Mouse (Mus musculus) midbrain, postnatal 0 days (tissue): ENCODE data around the gene Mog. TPM values are rescaled to one million over a fixed set of nuclear protein-coding genes. Genes with fewer than 3 reads are reported as not detected.

Experiments
- ATAC-seq: fragments of 200-750 bp; cut with Nextera tagmentation; 2 replicates; pipeline ENCODE4 v1.8.0; 2017; ENCODE audit warnings: moderate number of reproducible peaks, mild to moderate bottlenecking, moderate TSS enrichment, moderate library complexity; ENCODE audit not compliant: low FRiP score
- DNase-seq: peaks from one replicate; pipeline ENCODE4 v3.0.0-alpha.2; 2015; ENCODE audit warnings: low spot score
- H3K27ac ChIP-seq: fragments of 300-500 bp; sonication (generic); 2 replicates; pipeline ENCODE4 v1.5.1; 2014; ENCODE audit warnings: low read depth, mild to moderate bottlenecking, low read length, mixed read lengths
- H3K27me3 ChIP-seq: fragments of 300-500 bp; sonication (generic); 2 replicates; pipeline ENCODE4 v1.6.1; 2014; ENCODE audit warnings: low read length, control low read depth, mixed read lengths; ENCODE audit not compliant: insufficient read depth
- H3K36me3 ChIP-seq: fragments of 300-500 bp; sonication (generic); 2 replicates; pipeline ENCODE4 v1.6.1; 2014; ENCODE audit warnings: low read length, control low read depth, mixed read lengths; ENCODE audit not compliant: insufficient read depth
- H3K4me1 ChIP-seq: fragments of 300-500 bp; sonication (generic); 2 replicates; pipeline ENCODE4 v1.6.1; 2014; ENCODE audit warnings: mild to moderate bottlenecking, control low read depth, antibody characterized with exemption, low read length, mixed read lengths; ENCODE audit not compliant: insufficient read depth
- H3K4me2 ChIP-seq: fragments of 300-500 bp; sonication (generic); 2 replicates; pipeline ENCODE4 v1.6.1; 2014; ENCODE audit warnings: low read depth, mild to moderate bottlenecking, low read length, mixed read lengths; ENCODE audit not compliant: poor library complexity, severe bottlenecking
- H3K4me3 ChIP-seq: fragments of 300-500 bp; sonication (generic); 2 replicates; pipeline ENCODE4 v1.5.1; 2014; ENCODE audit warnings: low read depth, mild to moderate bottlenecking, low read length, moderate library complexity
- H3K9ac ChIP-seq: fragments of 300-500 bp; sonication (generic); replicated peaks from 2 replicates; pipeline ENCODE4 v1.6.1; 2014; ENCODE audit warnings: mild to moderate bottlenecking, low read length, moderate library complexity, mixed read lengths; ENCODE audit not compliant: poor library complexity, severe bottlenecking
- H3K9me3 ChIP-seq: fragments of 300-500 bp; sonication (generic); 2 replicates; pipeline ENCODE4 v1.6.1; 2016; ENCODE audit warnings: low read length, control low read depth
- CTCF ChIP-seq: IDR thresholded peaks from 2 replicates; pipeline ENCODE4 v1.5.1; 2016; ENCODE audit warnings: antibody characterized with exemption, mild to moderate bottlenecking
- WGBS: fragments of 180-500 bp; shearing (Covaris S2); extraction: QIAGEN DNeasy Blood & Tissue Kit; methylation state at CpG from one replicate; pipeline ENCODE4 v1.1.7; 2014; 5-methylcytosine and 5-hydroxymethylcytosine counted together
- polyA plus RNA-seq: library from polyadenylated mRNA; unstranded; fragments of >200 nt; fragmentation: Nextera tagmentation; extraction: Ambion mirVana; gene quantifications from 2 replicates; pipeline ENCODE4 v1.2.1, GENCODE M21; 2015
- total RNA-seq: library from RNA; depleted of rRNA; stranded (reverse); fragments of >200 nt; gene quantifications from 2 replicates; pipeline ENCODE4 v1.2.3, GENCODE M21; 2014

Gene Mog
- total and polyA plus RNA-seq, 2 experiments from 2014 or later: 0.95 TPM; not detected in 1

DNA sequence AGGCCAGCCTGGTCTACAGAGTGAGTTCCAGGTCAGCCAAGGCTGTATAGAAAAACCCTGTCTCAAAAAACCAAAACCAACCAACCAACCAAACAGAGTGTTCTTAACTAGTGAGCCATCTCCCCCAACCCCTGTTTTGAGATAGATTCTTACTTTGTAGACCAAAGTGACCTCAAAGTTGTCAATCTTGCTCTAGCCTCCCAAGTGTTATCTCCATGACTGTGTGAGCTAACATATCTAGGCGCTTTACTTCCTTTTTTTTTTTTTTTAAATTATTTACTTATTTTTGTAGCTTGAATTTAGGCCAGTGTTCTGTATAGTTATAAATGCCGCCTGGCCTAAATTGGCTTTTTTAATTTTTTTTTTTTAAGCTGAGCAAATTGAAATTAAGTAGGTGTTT is 42.8 kb upstream of the Mog start:
- Histone ChIP-seq H3K27me3 (no peaks in the 10 kb centered on the region), H3K36me3 (peaks cover 81% of the 10 kb centered on the region), H3K4me3 (no peak overlapping the region), H3K27ac (no peak overlapping the region), H3K4me2 (no peak overlapping the region), H3K9ac (no peak overlapping the region), H3K4me1 (no peaks in the 10 kb centered on the region), H3K9me3 (no peaks in the 10 kb centered on the region)
- TF ChIP-seq CTCF: no peak
- DNase-seq (no peak), ATAC-seq (no peak)
- WGBS: 99% methylated on average over 2 of the region's 2 CpGs

DNA sequence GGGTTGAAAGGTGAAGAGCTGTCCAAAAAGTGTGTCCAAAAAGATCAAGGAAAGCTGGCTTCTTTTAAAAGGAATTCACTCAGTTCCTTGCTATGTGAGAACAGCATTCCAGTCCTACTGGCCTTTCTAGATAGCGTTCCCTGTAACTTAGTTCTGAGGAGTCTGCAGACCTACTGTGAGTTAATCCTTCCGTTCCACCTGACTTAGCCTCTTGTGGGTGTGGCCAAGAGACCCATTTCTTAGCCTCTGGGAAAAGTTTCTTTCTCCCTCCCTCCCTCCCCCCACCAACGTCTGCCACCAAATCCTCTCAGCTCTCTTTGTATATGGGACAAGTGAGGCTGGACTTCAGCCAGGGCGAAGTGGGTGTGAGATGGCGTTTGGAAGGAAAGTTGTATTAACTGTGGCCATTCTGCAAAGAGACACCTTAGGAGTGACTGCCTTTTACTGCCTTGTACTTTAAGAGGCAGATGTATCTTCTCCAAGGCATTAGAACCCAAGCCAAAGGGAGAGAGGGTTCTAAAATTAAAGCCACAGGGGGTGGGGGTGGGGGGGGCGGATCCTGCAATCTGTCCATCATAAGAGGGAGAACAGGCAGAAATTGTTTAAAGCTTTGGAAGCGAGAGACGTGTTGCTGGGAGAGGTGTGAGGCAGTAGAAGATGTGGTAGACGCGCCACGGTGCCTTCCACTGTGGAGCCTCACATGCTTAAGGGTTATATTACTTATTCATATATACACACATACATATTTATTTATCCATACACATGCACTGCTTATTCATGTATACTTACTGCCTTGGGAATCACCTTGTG is 40.7 kb upstream of the Mog start:
- Histone ChIP-seq H3K9ac (no peak overlapping the region), H3K27ac (no peak overlapping the region), H3K4me1 (no peaks in the 10 kb centered on the region), H3K4me3 (no peak overlapping the region), H3K27me3 (no peaks in the 10 kb centered on the region), H3K36me3 (peaks cover 78% of the 10 kb centered on the region), H3K4me2 (no peak overlapping the region), H3K9me3 (no peaks in the 10 kb centered on the region)
- WGBS: 51% methylated on average over 11 of the region's 11 CpGs
- no peak for TF ChIP-seq CTCF
- DNase-seq (no peak), ATAC-seq (0 out of 2 replicates have a peak, but pooled peaks have one; percentile 41)

DNA sequence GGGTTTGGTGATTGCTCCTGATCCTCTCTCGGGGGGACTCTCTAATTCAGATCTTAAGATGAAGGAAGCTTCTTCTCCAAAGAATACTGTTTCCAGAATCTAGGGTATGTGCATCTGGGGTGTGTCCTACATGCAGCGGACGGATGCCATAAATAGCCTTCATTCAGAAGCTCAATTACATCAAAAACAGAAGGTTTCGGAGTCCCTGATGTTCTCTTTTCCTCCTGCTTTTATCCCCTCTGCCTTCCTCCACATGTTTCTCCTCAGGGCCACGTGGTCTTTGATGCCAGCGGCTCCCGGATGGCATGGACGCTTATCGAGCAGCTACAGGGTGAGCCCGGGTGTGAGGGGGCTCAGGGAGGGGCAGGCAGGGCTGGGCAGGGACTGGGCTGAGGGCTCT is 39.9 kb upstream of the Mog start:
- WGBS: 53% methylated on average over 10 of the region's 10 CpGs

DNA sequence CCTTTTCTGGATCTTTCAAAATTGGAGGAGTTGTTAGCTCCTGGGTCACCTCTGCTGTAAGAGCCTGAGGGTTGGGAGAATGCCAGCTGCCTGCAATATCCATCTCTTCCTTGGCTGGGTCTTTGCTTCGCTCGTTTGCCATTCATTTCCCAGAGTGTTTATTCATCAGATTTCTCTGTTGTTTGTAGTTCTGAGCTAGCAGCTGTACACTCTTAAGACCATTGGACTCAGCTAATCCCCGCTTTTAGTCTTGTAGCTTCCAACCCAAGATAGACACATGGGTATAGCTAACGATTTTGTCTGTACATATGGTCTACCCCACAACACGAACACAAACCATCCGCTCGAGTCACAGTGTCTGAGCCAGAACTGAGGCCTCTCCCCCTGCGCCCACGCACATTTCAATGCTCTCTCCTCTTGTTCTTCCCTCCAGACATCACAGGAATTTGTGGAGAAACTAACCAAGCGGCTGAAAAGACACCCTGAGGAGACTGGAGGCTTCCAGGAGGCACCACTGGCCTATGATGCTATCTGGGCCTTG is 39.0 kb upstream of the Mog start:
- H3K27me3 ChIP-seq: no peaks in the 10 kb centered on the region
- no peaks in the 10 kb centered on the region for H3K9me3 ChIP-seq
- H3K4me2 ChIP-seq: no peak overlapping the region
- DNase-seq (no peak), ATAC-seq (no peak)
- H3K4me3 ChIP-seq: no peak overlapping the region
- peaks cover 69% of the 10 kb centered on the region for H3K36me3 ChIP-seq
- no peak overlapping the region for H3K27ac ChIP-seq
- TF ChIP-seq CTCF: no peak
- whole genome bisulfite sequencing: 75% methylated on average over 10 of the region's 10 CpGs
- no peak overlapping the region for H3K9ac ChIP-seq
- no peaks in the 10 kb centered on the region for H3K4me1 ChIP-seq

More for the DNA sequence above, 39.9 kb upstream of the Mog start:
- TF ChIP-seq CTCF: no peak
- no peaks in the 10 kb centered on the region for H3K27me3 ChIP-seq
- H3K9ac ChIP-seq: no peak overlapping the region
- H3K4me1 ChIP-seq: no peaks in the 10 kb centered on the region
- no peak overlapping the region for H3K4me3 ChIP-seq
- H3K9me3 ChIP-seq: no peaks in the 10 kb centered on the region
- ATAC-seq: no peak
- no peak for DNase-seq
- H3K4me2 ChIP-seq: no peak overlapping the region
- H3K36me3 ChIP-seq: peaks cover 78% of the 10 kb centered on the region
- no peak overlapping the region for H3K27ac ChIP-seq

DNA sequence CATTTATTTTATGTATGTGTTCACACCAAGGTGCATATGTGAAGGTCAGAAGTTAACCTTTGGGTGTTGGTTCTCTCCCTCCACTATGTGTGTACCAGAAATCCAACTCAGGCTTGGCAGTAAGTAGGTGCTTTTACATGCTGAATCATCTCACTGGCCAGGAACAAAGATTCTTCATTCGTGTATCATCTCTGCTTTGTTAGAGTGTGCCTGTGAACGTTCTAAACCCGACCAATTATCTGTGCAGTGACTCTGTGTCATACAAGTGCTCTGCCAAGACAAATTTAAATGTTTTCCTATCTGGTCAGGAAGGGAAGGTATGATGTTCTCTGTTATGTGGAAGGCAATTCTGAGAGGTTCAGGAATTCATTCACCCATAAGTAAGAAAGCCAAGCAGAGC is 38.2 kb upstream of the Mog start:
- H3K4me2 ChIP-seq: no peak overlapping the region
- WGBS: 73% methylated on average over 3 of the region's 3 CpGs
- no peaks in the 10 kb centered on the region for H3K9me3 ChIP-seq
- no peak for DNase-seq
- no peaks in the 10 kb centered on the region for H3K4me1 ChIP-seq
- peaks cover 67% of the 10 kb centered on the region for H3K36me3 ChIP-seq
- no peaks in the 10 kb centered on the region for H3K27me3 ChIP-seq
- H3K4me3 ChIP-seq: no peak overlapping the region
- no peak for TF ChIP-seq CTCF
- no peak for ATAC-seq
- no peak overlapping the region for H3K9ac ChIP-seq
- no peak overlapping the region; the same call in 1 of the 2 replicates for H3K27ac ChIP-seq

DNA sequence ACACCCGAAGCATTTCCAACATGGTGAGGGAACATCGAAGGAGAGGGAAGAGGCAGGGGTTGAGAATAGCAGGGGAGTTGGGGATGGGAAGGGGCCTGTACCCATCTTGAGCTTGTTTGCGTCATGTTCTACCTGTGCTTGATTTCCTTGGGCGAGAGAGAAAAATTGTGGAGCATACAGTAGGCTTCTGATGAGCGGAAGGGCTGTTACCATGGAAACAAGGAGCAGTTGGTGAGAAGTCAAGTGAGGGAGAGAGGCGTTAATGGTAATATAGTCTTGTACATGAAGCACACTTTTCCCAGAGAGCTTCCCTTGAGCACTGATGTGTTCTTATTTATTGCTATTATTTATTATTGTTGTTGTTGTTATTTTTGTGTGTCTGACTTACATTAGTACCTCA is 33.8 kb upstream of the Mog start:
- no peak overlapping the region for H3K4me2 ChIP-seq
- no peak overlapping the region for H3K27ac ChIP-seq
- no peak overlapping the region for H3K9ac ChIP-seq
- no peaks in the 10 kb centered on the region; the same call in 1 of the 2 replicates for H3K4me1 ChIP-seq
- WGBS: 49% methylated on average over 6 of the region's 6 CpGs
- H3K36me3 ChIP-seq: peaks cover 56% of the 10 kb centered on the region
- no peaks in the 10 kb centered on the region for H3K9me3 ChIP-seq
- no peak overlapping the region for H3K4me3 ChIP-seq
- ATAC-seq (no peak), DNase-seq (no peak)
- H3K27me3 ChIP-seq: no peaks in the 10 kb centered on the region
- TF ChIP-seq CTCF: no peak
